Mouse (Mus musculus) midbrain, embryonic 11.5 days (tissue): ENCODE results near the gene Socs1. TPM values are rescaled to one million over a fixed set of nuclear protein-coding genes. Genes with fewer than 3 reads are reported as not detected.
A peak's percentile ranks its signal among the peaks of the same experiment; 100 is the strongest.

Experiments used
- ATAC-seq: fragments of 200-750 bp; cut with Nextera tagmentation; 2 replicates; pipeline ENCODE4 v1.8.0; 2017; ENCODE audit warnings: moderate TSS enrichment, moderate library complexity; ENCODE audit not compliant: low FRiP score
- DNase-seq: peaks from one replicate; pipeline ENCODE4 v3.0.0; 2015; ENCODE audit warnings: low spot score; ENCODE audit errors: missing footprints
- H3K27ac ChIP-seq: fragments of 300-500 bp; sonication (generic); 2 replicates; pipeline ENCODE4 v1.5.1; 2014; ENCODE audit warnings: low read depth, low read length
- H3K27me3 ChIP-seq: fragments of 300-500 bp; sonication (generic); 2 replicates; pipeline ENCODE4 v1.6.1; 2014; ENCODE audit warnings: mild to moderate bottlenecking, low read length, moderate library complexity, mixed read lengths; ENCODE audit not compliant: control insufficient read depth, insufficient read depth
- H3K36me3 ChIP-seq: fragments of 300-500 bp; sonication (generic); 2 replicates; pipeline ENCODE4 v1.6.1; 2014; ENCODE audit warnings: mild to moderate bottlenecking, low read length, moderate library complexity, mixed read lengths; ENCODE audit not compliant: control insufficient read depth, insufficient read depth
- H3K4me1 ChIP-seq: fragments of 300-500 bp; sonication (generic); 2 replicates; pipeline ENCODE4 v1.6.1; 2014; ENCODE audit warnings: low read length; ENCODE audit not compliant: control insufficient read depth, insufficient read depth
- H3K4me2 ChIP-seq: fragments of 300-500 bp; sonication (generic); 2 replicates; pipeline ENCODE4 v1.6.1; 2014; ENCODE audit warnings: mild to moderate bottlenecking, moderate library complexity
- H3K4me3 ChIP-seq: fragments of 300-500 bp; sonication (generic); 2 replicates; pipeline ENCODE4 v1.5.1; 2014; ENCODE audit warnings: low read depth, low read length
- H3K9ac ChIP-seq: fragments of 300-500 bp; sonication (generic); 2 replicates; pipeline ENCODE4 v1.6.1; 2014; ENCODE audit warnings: low read length
- H3K9me3 ChIP-seq: fragments of 300-500 bp; sonication (generic); 2 replicates; pipeline ENCODE4 v1.6.1; 2016; ENCODE audit warnings: low read length; ENCODE audit not compliant: control insufficient read depth
- WGBS: fragments of 180-500 bp; shearing (Covaris S2); extraction: QIAGEN DNeasy Blood & Tissue Kit; methylation state at CpG from one replicate; pipeline ENCODE4 v1.1.7; 2014; 5-methylcytosine and 5-hydroxymethylcytosine counted together
- polyA plus RNA-seq: library from polyadenylated mRNA; unstranded; fragments of >200 nt; fragmentation: Nextera tagmentation; extraction: Ambion mirVana; gene quantifications from 2 replicates; pipeline ENCODE4 v1.2.1, GENCODE M21; 2014

Socs1 gene
- polyA plus RNA-seq, 1 experiment from 2014 or later = 2.5 TPM

- no peak overlapping the region for H3K27ac ChIP-seq
Measured at GRCm38 (mm10) chr16:10788866-10789265, 3.5 kb upstream of the Socs1 start.

GRCm38 (mm10) chr16:10788271-10788670 is 2.9 kb upstream of the Socs1 start, which contains the start of gene Tnp2:
Gene Tnp2, minus strand, starts transcription at chr16:10788660.
- no peak for DNase-seq
- no peak within 1 kb of the TSS for H3K4me2 ChIP-seq
- no peak within 1 kb of the TSS for H3K9ac ChIP-seq
- ATAC-seq = no peak
- H3K27me3 ChIP-seq = peaks cover 12% of the 10 kb centered on the region
- WGBS = 51% methylated on average over 16 of the region's 16 CpGs
- H3K4me1 ChIP-seq = peaks cover 7% of the 10 kb centered on the region
- no peaks in the 10 kb centered on the region for H3K36me3 ChIP-seq
- no peak within 1 kb of the TSS for H3K4me3 ChIP-seq
- H3K9me3 ChIP-seq = no peaks in the 10 kb centered on the region
- no peak within 1 kb of the TSS for H3K27ac ChIP-seq

More at GRCm38 (mm10) chr16:10788866-10789265, 3.5 kb upstream of the Socs1 start:
- Histone ChIP-seq H3K36me3 (no peaks in the 10 kb centered on the region), H3K4me1 (peaks cover 7% of the 10 kb centered on the region), H3K27me3 (peaks cover 9% of the 10 kb centered on the region), H3K9ac (no peak overlapping the region), H3K4me2 (no peak overlapping the region), H3K4me3 (no peak overlapping the region), H3K9me3 (no peaks in the 10 kb centered on the region)
- DNase-seq (no peak), ATAC-seq (no peak)
- 64% methylated on average over 4 of the region's 4 CpGs for WGBS

GRCm38 (mm10) chr16:10787548-10788058 is 2.3 kb upstream of the Socs1 start:
- no peaks in the 10 kb centered on the region for H3K36me3 ChIP-seq
- H3K9ac ChIP-seq = no peak overlapping the region
- H3K27me3 ChIP-seq = peaks cover 15% of the 10 kb centered on the region
- 89% methylated on average over 7 of the region's 7 CpGs for WGBS
- H3K4me1 ChIP-seq = peaks cover 9% of the 10 kb centered on the region
- H3K4me3 ChIP-seq = no peak overlapping the region
- no peak overlapping the region for H3K4me2 ChIP-seq
- H3K27ac ChIP-seq = no peak overlapping the region
- no peak for DNase-seq
- no peak for ATAC-seq
- no peaks in the 10 kb centered on the region for H3K9me3 ChIP-seq

GRCm38 (mm10) chr16:10786782-10787547 is 1.6 kb upstream of the Socs1 start:
- no peak for ATAC-seq

GRCm38 (mm10) chr16:10786288-10786687 is 952 bp upstream of the Socs1 start:
- Histone ChIP-seq H3K4me1 (peaks cover 10% of the 10 kb centered on the region), H3K4me2 (peak overlapping the region; percentile 99), H3K9ac (peak overlapping the region; percentile 76), H3K36me3 (no peaks in the 10 kb centered on the region), H3K27ac (no peak overlapping the region; the same call in 1 of the 2 replicates), H3K4me3 (peak overlapping the region; percentile 71), H3K27me3 (peaks cover 15% of the 10 kb centered on the region), H3K9me3 (no peaks in the 10 kb centered on the region)
- peak; percentile 97 for DNase-seq
- 2% methylated on average over 9 of the region's 9 CpGs for WGBS
- ATAC-seq = peak; percentile 36

More at GRCm38 (mm10) chr16:10786782-10787547, 1.6 kb upstream of the Socs1 start:
- Histone ChIP-seq H3K4me3 (no peak overlapping the region), H3K4me2 (no peak overlapping the region), H3K36me3 (no peaks in the 10 kb centered on the region), H3K9me3 (no peaks in the 10 kb centered on the region), H3K9ac (no peak overlapping the region), H3K27me3 (peaks cover 15% of the 10 kb centered on the region), H3K4me1 (peaks cover 10% of the 10 kb centered on the region), H3K27ac (no peak overlapping the region)
- WGBS = 67% methylated on average over 4 of the region's 4 CpGs
- no peak for DNase-seq

- Histone ChIP-seq H3K27me3 (peaks cover 15% of the 10 kb centered on the region), H3K9ac (peak overlapping the region; percentile 76), H3K4me1 (peaks cover 10% of the 10 kb centered on the region), H3K27ac (peak overlapping the region; percentile 67), H3K9me3 (no peaks in the 10 kb centered on the region), H3K36me3 (no peaks in the 10 kb centered on the region), H3K4me2 (peak overlapping the region; percentile 99), H3K4me3 (peak overlapping the region; percentile 71)
- ATAC-seq (peak; percentile 79), DNase-seq (peak; percentile 100)
- WGBS = under 1% methylated on average over 47 of the region's 55 CpGs
Measured at GRCm38 (mm10) chr16:10784793-10785370, 454 bp downstream of the Socs1 start.

GRCm38 (mm10) chr16:10783883-10784792 is 1.2 kb downstream of the Socs1 start:
- 3% methylated on average over 81 of the region's 81 CpGs for WGBS
- peak; percentile 94 for DNase-seq
- Histone ChIP-seq H3K4me1 (peaks cover 10% of the 10 kb centered on the region), H3K4me2 (peak overlapping the region; percentile 99), H3K36me3 (no peaks in the 10 kb centered on the region), H3K27ac (no peak overlapping the region), H3K4me3 (peak overlapping the region; percentile 71), H3K27me3 (peaks cover 15% of the 10 kb centered on the region), H3K9me3 (no peaks in the 10 kb centered on the region), H3K9ac (peak overlapping the region; percentile 76)
- no peak for ATAC-seq

GRCm38 (mm10) chr16:10783451-10783850 is 1.9 kb downstream of the Socs1 start:
- peaks cover 15% of the 10 kb centered on the region for H3K27me3 ChIP-seq
- no peak overlapping the region for H3K4me2 ChIP-seq
- no peak for DNase-seq
- H3K9me3 ChIP-seq = no peaks in the 10 kb centered on the region
- no peak overlapping the region for H3K9ac ChIP-seq
- WGBS = 72% methylated on average over 8 of the region's 8 CpGs
- ATAC-seq = no peak
- no peak overlapping the region for H3K27ac ChIP-seq
- H3K36me3 ChIP-seq = no peaks in the 10 kb centered on the region
- H3K4me1 ChIP-seq = peaks cover 10% of the 10 kb centered on the region
- no peak overlapping the region for H3K4me3 ChIP-seq
